Mouse (Mus musculus) gastrocnemius, postnatal 10 days (tissue): ENCODE measurements around the gene Ifitm7. TPM values are rescaled to one million over a fixed set of nuclear protein-coding genes. Genes with fewer than 3 reads are reported as not detected.
"Not testable (repeated sequence)": the region's sequence is repeated elsewhere in the genome, so short reads cannot be mapped to it uniquely, and the experiment has no call there.

ENCODE experiments used
- DNase-seq: peaks from one replicate; pipeline ENCODE4 v3.0.0; 2021; ENCODE audit warnings: mixed read lengths
- total RNA-seq, 2 experiments: library from RNA; stranded (reverse); gene quantifications; 2 replicates each; pipeline ENCODE4 v1.2.3; 2021

Ifitm7 gene
- total RNA-seq, 2 experiments from 2014 or later = not detected

GRCm38 (mm10) chr16:13977026-13977425 is 9.7 kb downstream of the Ifitm7 start:
- DNase-seq = not testable (repeated sequence)

GRCm38 (mm10) chr16:13976358-13976896 is 10.3 kb downstream of the Ifitm7 start:
- DNase-seq = not testable (repeated sequence)

GRCm38 (mm10) chr16:13972051-13972450 is 14.6 kb downstream of the Ifitm7 start:
- DNase-seq = no peak

GRCm38 (mm10) chr16:13969096-13969495 is 17.6 kb downstream of the Ifitm7 start:
- DNase-seq = no peak

GRCm38 (mm10) chr16:13962053-13962452 is 24.6 kb downstream of the Ifitm7 start:
- no peak for DNase-seq

- no peak for DNase-seq
Measured at GRCm38 (mm10) chr16:13951245-13951644, 35.4 kb downstream of the Ifitm7 start.

GRCm38 (mm10) chr16:13946306-13946705 is 40.4 kb downstream of the Ifitm7 start:
- DNase-seq = no peak

- DNase-seq = no peak
Measured at GRCm38 (mm10) chr16:13945153-13945552, 41.5 kb downstream of the Ifitm7 start.

GRCm38 (mm10) chr16:13944752-13945151 is 41.9 kb downstream of the Ifitm7 start:
- DNase-seq = no peak

GRCm38 (mm10) chr16:13944178-13944577 is 42.5 kb downstream of the Ifitm7 start:
- no peak for DNase-seq

GRCm38 (mm10) chr16:13940847-13941395 is 45.8 kb downstream of the Ifitm7 start:
- no peak for DNase-seq

- peak; percentile 42 for DNase-seq
Measured at GRCm38 (mm10) chr16:13940139-13940846, 46.4 kb downstream of the Ifitm7 start.

Other genes with a start within 250 kb of the Ifitm7 start
- gene Rrn3, start 206.2 kb downstream of the Ifitm7 start, total RNA-seq = 10 to 100 TPM; 26.7 to 28.0 TPM
- 10 to 100 TPM; 44.9 to 49.9 TPM for gene Ntan1, start 168.0 kb downstream of the Ifitm7 start, total RNA-seq
- 10 to 100 TPM; 45.9 to 54.0 TPM for gene Pdxdc1, start 83.8 kb downstream of the Ifitm7 start, total RNA-seq
- gene Mpv17l, start 83.7 kb downstream of the Ifitm7 start, total RNA-seq = 1 to 10 TPM; 2.9 to 3.8 TPM
- under 1 TPM; 0.43 to 0.63 TPM for gene 2900011O08Rik, start 284 bp downstream of the Ifitm7 start, total RNA-seq
- gene Nde1, start 176.4 kb upstream of the Ifitm7 start, total RNA-seq = 10 to 100 TPM; 26.3 to 31.1 TPM
- 10 to 100 TPM; 17.5 to 24.2 TPM for gene Marf1, start 176.5 kb upstream of the Ifitm7 start, total RNA-seq